Mouse (Mus musculus) erythroblast, embryonic 14.5 days (primary cell): ENCODE measurements around the gene Tbx20.

Experiments
- GATA1 ChIP-seq: IDR thresholded peaks from 2 replicates; pipeline ENCODE4 v1.6.1; 2012; ENCODE audit warnings: low read length, inconsistent platforms, mixed read lengths
- TAL1 ChIP-seq: IDR thresholded peaks from 3 replicates; pipeline ENCODE4 v1.6.1; 2012; ENCODE audit warnings: low read length, inconsistent platforms, mixed read lengths

DNA sequence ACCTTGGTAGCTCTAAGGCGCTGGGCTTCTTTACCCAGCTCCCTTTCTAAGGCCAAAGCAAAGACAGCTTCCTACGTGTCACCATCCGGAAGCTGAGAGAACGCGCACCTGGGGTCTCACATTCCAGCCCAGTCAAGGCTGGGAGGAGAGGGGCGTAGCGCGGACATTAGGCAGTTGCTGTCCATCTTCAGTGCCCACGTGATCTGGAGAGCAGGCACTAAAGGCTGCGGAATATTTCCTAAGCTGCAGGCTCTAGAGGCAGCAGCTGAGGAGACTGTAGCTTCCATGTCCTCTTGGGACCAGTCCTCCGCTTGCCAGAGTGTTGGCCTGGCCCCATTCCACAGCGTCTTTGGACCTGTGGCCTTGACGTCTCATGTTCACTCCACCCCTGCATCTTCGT is 3.9 kb upstream of the Tbx20 start:
- no peak for TF ChIP-seq TAL1
- no peak for TF ChIP-seq GATA1
